Mouse (Mus musculus): ENCODE measurements around the gene Arf1. TPM values are rescaled to one million over a fixed set of nuclear protein-coding genes. Genes with fewer than 3 reads are reported as not detected.

Arf1 gene
- total and polyA plus RNA-seq, 3 experiments, result 541 to 617 TPM; not detected in 1

DNA sequence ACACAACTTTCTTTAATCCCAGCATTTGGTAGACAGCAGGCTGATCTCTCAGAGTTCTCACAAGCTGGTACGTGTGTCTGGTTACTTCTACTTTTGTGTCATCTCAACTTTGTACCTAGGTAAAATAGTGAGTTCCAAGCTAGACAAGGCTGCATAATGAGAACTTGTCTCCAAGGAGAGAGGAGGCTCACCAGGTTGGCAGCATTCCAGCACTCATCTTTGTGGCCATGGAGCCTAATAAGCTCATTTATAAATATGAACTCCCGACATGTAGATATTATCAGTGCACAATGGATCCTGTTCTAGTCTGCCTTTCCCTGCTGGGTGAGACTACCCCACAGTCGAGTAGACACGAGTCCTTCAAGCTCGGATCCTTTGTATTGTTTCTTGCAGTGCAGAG lies 18.5 kb downstream of the Arf1 start:
- Histone ChIP-seq H3K27me3 (ENCODE audit: control insufficient read depth in 1 of 2, insufficient read depth in 2 of 2, low read length in 2 of 2) (no peaks in the 10 kb centered on the region), H3K27ac (ENCODE audit: control insufficient read depth, low read depth, low read length) (no peak overlapping the region), H3K9me3 (replicated peaks; ENCODE audit: insufficient read depth, low read length) (no peaks in the 10 kb centered on the region), H3K9ac (ENCODE audit: control insufficient read depth, low read depth, low read length, poor library complexity, severe bottlenecking) (no peak overlapping the region), H3K4me1 (ENCODE audit: control insufficient read depth in 1 of 2, insufficient read depth in 2 of 2, low read length in 2 of 2) (peaks cover 2 to 19% of the 10 kb centered on the region in 2 experiments; a peak in 3 of 4 replicates), H3K36me3 (ENCODE audit: control insufficient read depth in 1 of 2, insufficient read depth in 2 of 2, low read length in 2 of 2) (peaks cover 18 to 34% of the 10 kb centered on the region in 2 experiments), H3K4me3 (ENCODE audit: control insufficient read depth in 1 of 2, insufficient read depth in 1 of 2, low read depth in 2 of 2, low read length in 2 of 2) (no peak overlapping the region), H3K79me2 (ENCODE audit: control insufficient read depth, insufficient read depth, low read length, poor library complexity) (peaks cover 26% of the 10 kb centered on the region)
- no peak for TF ChIP-seq CHD1 (IDR thresholded peaks at IDR 0.05; ENCODE audit: low read depth, low read length)
- TF ChIP-seq SMC3 (IDR thresholded peaks at IDR 0.05; ENCODE audit: low read depth, low read length), result no peak
- TF ChIP-seq EP300 (IDR thresholded peaks at IDR 0.05; ENCODE audit: low read depth in 1 of 2, low read length in 2 of 2), result no peak
- no peak for TF ChIP-seq USF2 (IDR thresholded peaks at IDR 0.05; ENCODE audit: borderline replicate concordance in 1 of 2, insufficient read depth in 1 of 2, low read depth in 1 of 2, low read length in 2 of 2)
- no peak for TF ChIP-seq ZMIZ1 (IDR thresholded peaks at IDR 0.05; ENCODE audit: low read depth, low read length)
- TF ChIP-seq ELF1 (IDR thresholded peaks at IDR 0.05; ENCODE audit: low read depth, low read length), result no peak
- TF ChIP-seq CTCF (IDR thresholded peaks at IDR 0.05 in 2 of 3, conservative IDR thresholded peaks at IDR 0.05 in 1 of 3; ENCODE audit: control insufficient read depth in 1 of 3, insufficient read depth in 1 of 3, low read depth in 2 of 3, low read length in 3 of 3, poor library complexity in 1 of 3, severe bottlenecking in 1 of 3), result no peak
- DNase-seq (ENCODE audit: low read depth, low spot score), result no peak

DNA sequence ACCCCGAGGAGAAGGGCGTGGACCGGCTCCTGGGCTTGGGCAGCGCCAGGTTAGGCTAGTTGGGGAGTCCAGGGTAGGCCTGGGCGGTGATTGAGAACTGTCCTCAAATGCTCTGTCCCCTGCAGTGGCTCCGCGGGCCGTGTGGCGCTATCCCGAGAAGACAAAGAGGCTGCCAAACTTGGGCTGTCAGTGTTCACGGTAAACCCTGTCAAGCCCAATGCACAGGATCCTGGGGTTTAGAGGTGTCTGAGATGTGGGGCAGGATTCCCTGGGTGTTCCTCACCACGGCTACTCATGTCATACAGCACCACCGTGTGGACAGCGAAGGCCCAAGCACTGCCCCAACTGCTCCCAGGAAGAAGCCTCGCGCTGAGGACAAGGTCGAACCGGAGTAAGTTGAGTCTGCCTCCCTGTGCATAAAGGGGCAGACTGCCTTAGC lies 19.0 kb downstream of the Arf1 start:
- H3K9ac ChIP-seq (ENCODE audit: control insufficient read depth, low read depth, low read length, poor library complexity, severe bottlenecking), result peak overlapping the region; percentile 82
- DNase-seq (ENCODE audit: low read depth, low spot score), result peak; percentile 85
- H3K36me3 ChIP-seq (ENCODE audit: control insufficient read depth in 1 of 2, insufficient read depth in 2 of 2, low read length in 2 of 2), result peaks cover 15 to 28% of the 10 kb centered on the region in 2 experiments
- no peaks in the 10 kb centered on the region for H3K27me3 ChIP-seq (ENCODE audit: control insufficient read depth in 1 of 2, insufficient read depth in 2 of 2, low read length in 2 of 2)
- H3K4me3 ChIP-seq (ENCODE audit: control insufficient read depth in 1 of 2, insufficient read depth in 1 of 2, low read depth in 2 of 2, low read length in 2 of 2), result peak overlapping the region; percentile 61 to 85
- peaks cover 2 to 15% of the 10 kb centered on the region in 2 experiments; a peak in 3 of 4 replicates for H3K4me1 ChIP-seq (ENCODE audit: control insufficient read depth in 1 of 2, insufficient read depth in 2 of 2, low read length in 2 of 2)
- H3K27ac ChIP-seq (ENCODE audit: control insufficient read depth, low read depth, low read length), result 0 out of 2 replicates have a peak overlapping the region, but pooled peaks have one; percentile 7
- H3K79me2 ChIP-seq (ENCODE audit: control insufficient read depth, insufficient read depth, low read length, poor library complexity), result peaks cover 22% of the 10 kb centered on the region
- H3K9me3 ChIP-seq (replicated peaks; ENCODE audit: insufficient read depth, low read length), result no peaks in the 10 kb centered on the region
- TF ChIP-seq MYC (IDR thresholded peaks at IDR 0.05; ENCODE audit: low read depth, low read length) (no peak), ZNF384 (IDR thresholded peaks at IDR 0.05; ENCODE audit: low read depth, low read length) (no peak), RCOR1 (IDR thresholded peaks at IDR 0.05; ENCODE audit: low read depth, low read length) (no peak), UBTF (IDR thresholded peaks at IDR 0.05; ENCODE audit: borderline replicate concordance, insufficient read depth, low read depth, low read length) (no peak), MAZ (IDR thresholded peaks at IDR 0.05; ENCODE audit: low read depth, low read length) (no peak), RAD21 (IDR thresholded peaks at IDR 0.05; ENCODE audit: low read depth, low read length) (peak; percentile 47), POLR2AphosphoS5 (IDR thresholded peaks at IDR 0.05; ENCODE audit: borderline replicate concordance, low read depth, low read length) (no peak), KAT2A (conservative IDR thresholded peaks at IDR 0.05; ENCODE audit: low read depth, low read length) (no peak), CHD2 (IDR thresholded peaks at IDR 0.05; ENCODE audit: low read length) (no peak), NELFE (IDR thresholded peaks at IDR 0.05; ENCODE audit: low read depth, low read length) (no peak), CHD1 (IDR thresholded peaks at IDR 0.05; ENCODE audit: low read depth, low read length) (no peak), MXI1 (IDR thresholded peaks at IDR 0.05; ENCODE audit: low read depth, low read length) (peak; percentile 60; the same call in 1 of the 2 replicates), ETS1 (IDR thresholded peaks at IDR 0.05; ENCODE audit: low read depth, low read length) (0 out of 2 replicates have a peak, but pooled peaks have one; percentile 10), USF2 (IDR thresholded peaks at IDR 0.05; ENCODE audit: borderline replicate concordance in 1 of 2, insufficient read depth in 1 of 2, low read depth in 1 of 2, low read length in 2 of 2) (no peak), BHLHE40 (IDR thresholded peaks at IDR 0.05; ENCODE audit: borderline replicate concordance, low read depth, low read length) (no peak), TCF12 (IDR thresholded peaks at IDR 0.05; ENCODE audit: low read depth, low read length) (no peak), GATA1 (IDR thresholded peaks at IDR 0.05; ENCODE audit: low read depth, low read length) (no peak), EP300 (IDR thresholded peaks at IDR 0.05; ENCODE audit: low read depth in 1 of 2, low read length in 2 of 2) (no peak; a peak in 1 of 4 replicates), MAX (IDR thresholded peaks at IDR 0.05; ENCODE audit: low read length) (peak; percentile 49; the same call in 1 of the 2 replicates), MAFK (IDR thresholded peaks at IDR 0.05; ENCODE audit: borderline replicate concordance, low read depth, low read length) (no peak), NRF1 (IDR thresholded peaks at IDR 0.05; ENCODE audit: insufficient read depth, low read depth, low read length, poor library complexity, severe bottlenecking) (peak; percentile 37; the same call in 1 of the 2 replicates), MEF2A (IDR thresholded peaks at IDR 0.05; ENCODE audit: extremely low read depth, insufficient replicate concordance, low read depth, low read length, poor library complexity, severe bottlenecking) (no peak), ZMIZ1 (IDR thresholded peaks at IDR 0.05; ENCODE audit: low read depth, low read length) (0 out of 2 replicates have a peak, but pooled peaks have one; percentile 28), SIN3A (IDR thresholded peaks at IDR 0.05; ENCODE audit: low read length) (0 out of 2 replicates have a peak, but pooled peaks have one; percentile 64), CTCF (IDR thresholded peaks at IDR 0.05 in 2 of 3, conservative IDR thresholded peaks at IDR 0.05 in 1 of 3; ENCODE audit: control insufficient read depth in 1 of 3, insufficient read depth in 1 of 3, low read depth in 2 of 3, low read length in 3 of 3, poor library complexity in 1 of 3, severe bottlenecking in 1 of 3) (peak; percentile 55 to 73 (median 66)), POLR2A (IDR thresholded peaks at IDR 0.05; ENCODE audit: control insufficient read depth in 1 of 2, insufficient read depth in 1 of 2, low read depth in 1 of 2, low read length in 2 of 2, poor library complexity in 1 of 2) (no peak), SMC3 (IDR thresholded peaks at IDR 0.05; ENCODE audit: low read depth, low read length) (peak; percentile 59)

All from MEL (cell line).